Mouse (Mus musculus) hindbrain, embryonic 12.5 days (tissue): ENCODE data around the gene Stk11. TPM values are rescaled to one million over a fixed set of nuclear protein-coding genes. Genes with fewer than 3 reads are reported as not detected.
A peak's percentile ranks its signal among the peaks of the same experiment; 100 is the strongest.

Source experiments
- ATAC-seq: fragments of 200-750 bp; cut with Nextera tagmentation; 2 replicates; pipeline ENCODE4 v1.8.0; 2017; ENCODE audit warnings: moderate TSS enrichment; ENCODE audit not compliant: low FRiP score
- H3K27ac ChIP-seq: fragments of 300-500 bp; sonication (generic); 2 replicates; pipeline ENCODE4 v1.5.1; 2016; ENCODE audit warnings: mild to moderate bottlenecking
- H3K27me3 ChIP-seq: fragments of 300-500 bp; sonication (generic); 2 replicates; pipeline ENCODE4 v1.6.1; 2016; ENCODE audit warnings: mild to moderate bottlenecking
- H3K36me3 ChIP-seq: fragments of 300-500 bp; sonication (generic); 2 replicates; pipeline ENCODE4 v1.6.1; 2016; ENCODE audit warnings: mild to moderate bottlenecking
- H3K4me1 ChIP-seq: fragments of 300-500 bp; sonication (generic); 2 replicates; pipeline ENCODE4 v1.6.1; 2016
- H3K4me2 ChIP-seq: fragments of 300-500 bp; sonication (generic); replicated peaks from 2 replicates; pipeline ENCODE4 v1.6.1; 2016; ENCODE audit warnings: mild to moderate bottlenecking
- H3K4me3 ChIP-seq: fragments of 300-500 bp; sonication (generic); 2 replicates; pipeline ENCODE4 v1.5.1; 2016; ENCODE audit warnings: mild to moderate bottlenecking
- H3K9ac ChIP-seq: fragments of 300-500 bp; sonication (generic); 2 replicates; pipeline ENCODE4 v1.6.1; 2016; ENCODE audit warnings: mild to moderate bottlenecking, moderate library complexity
- H3K9me3 ChIP-seq: fragments of 300-500 bp; sonication (generic); replicated peaks from 2 replicates; pipeline ENCODE4 v1.6.1; 2016; ENCODE audit warnings: mild to moderate bottlenecking
- WGBS: fragments of 180-500 bp; shearing (Covaris S2); methylation state at CpG from one replicate; pipeline ENCODE4 v1.1.7; 2016; 5-methylcytosine and 5-hydroxymethylcytosine counted together
- polyA plus RNA-seq: library from polyadenylated mRNA; unstranded; fragments of >200 nt; fragmentation: Nextera tagmentation; extraction: Ambion mirVana; gene quantifications from 2 replicates; pipeline ENCODE4 v1.2.1, GENCODE M21; 2016

Stk11 gene
- polyA plus RNA-seq, 1 experiment from 2014 or later: 16.1 TPM

- WGBS: 91% methylated on average over 5 of the region's 5 CpGs
- Histone ChIP-seq H3K4me1 (peaks cover 32% of the 10 kb centered on the region), H3K27ac (no peak overlapping the region), H3K4me3 (no peak overlapping the region), H3K4me2 (no peak overlapping the region), H3K9me3 (no peaks in the 10 kb centered on the region), H3K27me3 (no peaks in the 10 kb centered on the region), H3K36me3 (no peaks in the 10 kb centered on the region; the same call in 1 of the 2 replicates), H3K9ac (no peak overlapping the region)
- ATAC-seq: no peak
These were observed 17.0 kb upstream of the Stk11 start for GRCm38 (mm10) chr10:80098630-80099029.

GRCm38 (mm10) chr10:80100982-80101381, 14.6 kb upstream of the Stk11 start:
- Histone ChIP-seq H3K27me3 (no peaks in the 10 kb centered on the region), H3K27ac (no peak overlapping the region), H3K4me3 (no peak overlapping the region), H3K4me1 (peaks cover 28% of the 10 kb centered on the region), H3K9me3 (no peaks in the 10 kb centered on the region), H3K36me3 (no peaks in the 10 kb centered on the region; the same call in 1 of the 2 replicates), H3K9ac (no peak overlapping the region), H3K4me2 (peak overlapping the region; percentile 95)
- no peak for ATAC-seq
- WGBS: 68% methylated on average over 11 of the region's 11 CpGs

GRCm38 (mm10) chr10:80102216-80102915, 13.2 kb upstream of the Stk11 start:
- Histone ChIP-seq H3K9me3 (no peaks in the 10 kb centered on the region), H3K27ac (peak overlapping the region; percentile 57; the same call in 1 of the 2 replicates), H3K4me3 (peak overlapping the region; percentile 94), H3K4me2 (peak overlapping the region; percentile 95), H3K36me3 (no peaks in the 10 kb centered on the region; the same call in 1 of the 2 replicates), H3K4me1 (peaks cover 24% of the 10 kb centered on the region), H3K27me3 (no peaks in the 10 kb centered on the region), H3K9ac (peak overlapping the region; percentile 91)
- WGBS: under 1% methylated on average over 44 of the region's 59 CpGs
- ATAC-seq: peak; percentile 81

- ATAC-seq: no peak
- no peaks in the 10 kb centered on the region for H3K9me3 ChIP-seq
- 83% methylated on average over 2 of the region's 2 CpGs for WGBS
- H3K36me3 ChIP-seq: no peaks in the 10 kb centered on the region; the same call in 1 of the 2 replicates
- peak overlapping the region; percentile 94 for H3K4me3 ChIP-seq
- peaks cover 17% of the 10 kb centered on the region for H3K4me1 ChIP-seq
- H3K9ac ChIP-seq: peak overlapping the region; percentile 91; the same call in 1 of the 2 replicates
- no peaks in the 10 kb centered on the region for H3K27me3 ChIP-seq
- peak overlapping the region; percentile 57; the same call in 1 of the 2 replicates for H3K27ac ChIP-seq
- peak overlapping the region; percentile 95; the same call in 1 of the 2 replicates for H3K4me2 ChIP-seq
These were observed 12.6 kb upstream of the Stk11 start for GRCm38 (mm10) chr10:80103032-80103431.

- Histone ChIP-seq H3K4me1 (peaks cover 17% of the 10 kb centered on the region), H3K27ac (no peak overlapping the region), H3K4me2 (no peak overlapping the region), H3K9ac (no peak overlapping the region), H3K27me3 (no peaks in the 10 kb centered on the region), H3K9me3 (no peaks in the 10 kb centered on the region), H3K36me3 (no peaks in the 10 kb centered on the region), H3K4me3 (no peak overlapping the region)
- no peak for ATAC-seq
- 77% methylated on average over 3 of the region's 3 CpGs for WGBS
These were observed 11.4 kb upstream of the Stk11 start for GRCm38 (mm10) chr10:80104181-80104580.

GRCm38 (mm10) chr10:80105460-80105859, 10.1 kb upstream of the Stk11 start, which contains the start of gene Sbno2:
Gene Sbno2 (minus strand): TSS chr10:80105571.
- Histone ChIP-seq H3K27ac (no peak within 1 kb of the TSS), H3K36me3 (no peaks in the 10 kb centered on the region), H3K4me2 (no peak within 1 kb of the TSS), H3K4me3 (no peak within 1 kb of the TSS), H3K9me3 (no peaks in the 10 kb centered on the region), H3K9ac (no peak within 1 kb of the TSS; the same call in none of the 2 replicates), H3K27me3 (no peaks in the 10 kb centered on the region), H3K4me1 (peaks cover 12% of the 10 kb centered on the region)
- 69% methylated on average over 5 of the region's 5 CpGs for WGBS
- no peak for ATAC-seq

GRCm38 (mm10) chr10:80105926-80106325, 9.7 kb upstream of the Stk11 start:
- no peaks in the 10 kb centered on the region for H3K36me3 ChIP-seq
- H3K27ac ChIP-seq: no peak overlapping the region
- no peak overlapping the region; the same call in none of the 2 replicates for H3K9ac ChIP-seq
- H3K4me2 ChIP-seq: no peak overlapping the region
- H3K4me1 ChIP-seq: peaks cover 10% of the 10 kb centered on the region
- no peaks in the 10 kb centered on the region for H3K27me3 ChIP-seq
- H3K9me3 ChIP-seq: no peaks in the 10 kb centered on the region
- no peak for ATAC-seq
- WGBS: 68% methylated on average over 5 of the region's 5 CpGs
- no peak overlapping the region for H3K4me3 ChIP-seq

GRCm38 (mm10) chr10:80107678-80108077, 7.9 kb upstream of the Stk11 start:
- Histone ChIP-seq H3K36me3 (no peaks in the 10 kb centered on the region), H3K27ac (no peak overlapping the region), H3K4me3 (no peak overlapping the region), H3K4me1 (no peaks in the 10 kb centered on the region; the same call in 1 of the 2 replicates), H3K9ac (no peak overlapping the region), H3K9me3 (no peaks in the 10 kb centered on the region), H3K27me3 (no peaks in the 10 kb centered on the region), H3K4me2 (no peak overlapping the region)
- WGBS: 64% methylated on average over 6 of the region's 6 CpGs
- ATAC-seq: no peak

- Histone ChIP-seq H3K9ac (peak overlapping the region; percentile 27; the same call in 1 of the 2 replicates), H3K4me3 (peak overlapping the region; percentile 94), H3K4me2 (peak overlapping the region; percentile 53), H3K27ac (peak overlapping the region; percentile 81), H3K4me1 (peaks cover 33% of the 10 kb centered on the region), H3K27me3 (no peaks in the 10 kb centered on the region), H3K9me3 (no peaks in the 10 kb centered on the region), H3K36me3 (peaks cover 15% of the 10 kb centered on the region)
- WGBS: 3% methylated on average over 27 of the region's 27 CpGs
- ATAC-seq: peak; percentile 39
These were observed 990 bp upstream of the Stk11 start for GRCm38 (mm10) chr10:80114341-80115284.

- Histone ChIP-seq H3K4me3 (peak overlapping the region; percentile 94), H3K9ac (peak overlapping the region; percentile 91), H3K36me3 (peaks cover 25% of the 10 kb centered on the region), H3K27ac (peak overlapping the region; percentile 79), H3K4me2 (peak overlapping the region; percentile 99), H3K27me3 (no peaks in the 10 kb centered on the region), H3K4me1 (peaks cover 38% of the 10 kb centered on the region), H3K9me3 (no peaks in the 10 kb centered on the region)
- WGBS: under 1% methylated on average over 57 of the region's 63 CpGs
- ATAC-seq: peak; percentile 18; the same call in 1 of the 2 replicates
These were observed 337 bp downstream of the Stk11 start for GRCm38 (mm10) chr10:80115944-80116335.

GRCm38 (mm10) chr10:80116563-80116926, 942 bp downstream of the Stk11 start:
- Histone ChIP-seq H3K27me3 (no peaks in the 10 kb centered on the region), H3K4me1 (peaks cover 38% of the 10 kb centered on the region), H3K4me3 (peak overlapping the region; percentile 94), H3K36me3 (peaks cover 29% of the 10 kb centered on the region), H3K27ac (peak overlapping the region; percentile 79; the same call in 1 of the 2 replicates), H3K9me3 (no peaks in the 10 kb centered on the region), H3K4me2 (peak overlapping the region; percentile 99), H3K9ac (peak overlapping the region; percentile 91)
- under 1% methylated on average over 27 of the region's 27 CpGs for WGBS
- no peak for ATAC-seq
